Mouse (Mus musculus) CH12.LX (cell line): ENCODE measurements around the gene Gng3. TPM values are rescaled to one million over a fixed set of nuclear protein-coding genes. Genes with fewer than 3 reads are reported as not detected.
A peak's percentile ranks its signal among the peaks of the same experiment; 100 is the strongest.

Source experiments
- DNase-seq: peaks from one replicate; pipeline ENCODE4 v3.0.0-alpha.2; 2013; ENCODE audit errors: extremely low read depth
- H3K27ac ChIP-seq: 2 replicates; pipeline ENCODE4 v1.5.1; 2012; ENCODE audit warnings: low read depth, mild to moderate bottlenecking, control low read depth, moderate library complexity; ENCODE audit not compliant: insufficient read depth
- H3K27me3 ChIP-seq: replicated peaks from 2 replicates; pipeline ENCODE3; 2012; ENCODE audit warnings: inconsistent platforms
- H3K36me3 ChIP-seq, 2 experiments: replicated peaks in 1 of 2; 2 replicates each; pipeline versions ENCODE3 to v1.6.1; 2012; ENCODE audit warnings: inconsistent platforms in 1 of 2, low read length in 1 of 2, mild to moderate bottlenecking in 1 of 2, mixed read lengths in 1 of 2, moderate library complexity in 1 of 2; ENCODE audit not compliant: control insufficient read depth in 1 of 2, insufficient read depth in 1 of 2
- H3K4me1 ChIP-seq, 2 experiments: 2 replicates each; pipeline ENCODE4 v1.6.1; 2012; ENCODE audit warnings: inconsistent platforms in 1 of 2, moderate library complexity in 1 of 2; ENCODE audit not compliant: insufficient read depth in 2 of 2, control insufficient read depth in 1 of 2
- H3K4me2 ChIP-seq: 2 replicates; pipeline ENCODE4 v1.6.1; 2012; ENCODE audit warnings: low read depth, mild to moderate bottlenecking, control low read depth; ENCODE audit not compliant: poor library complexity, insufficient read depth, severe bottlenecking
- H3K4me3 ChIP-seq, 3 experiments: fragments of 150-350 bp in 1 of 3; sonication (generic) in 1 of 3; replicated peaks in 1 of 3; 2 replicates each; pipeline versions ENCODE3 to v1.5.1; 2011 to 2012; ENCODE audit warnings: low read depth in 2 of 3, low read length in 2 of 3, mild to moderate bottlenecking in 2 of 3, moderate library complexity in 2 of 3, control low read depth in 1 of 3, improper control_type of control experiment in 1 of 3, inconsistent platforms in 1 of 3, mixed read lengths in 1 of 3; ENCODE audit not compliant: poor library complexity in 1 of 3
- H3K79me2 ChIP-seq: replicated peaks from 2 replicates; pipeline ENCODE4 v1.6.1; 2012; ENCODE audit warnings: mild to moderate bottlenecking, moderate library complexity; ENCODE audit not compliant: control insufficient read depth, poor library complexity, insufficient read depth, severe bottlenecking; ENCODE audit errors: extremely low read depth
- H3K9ac ChIP-seq: 2 replicates; pipeline ENCODE4 v1.6.1; 2012; ENCODE audit warnings: low read depth, mild to moderate bottlenecking, control low read depth, moderate library complexity; ENCODE audit not compliant: insufficient read depth
- H3K9me3 ChIP-seq: replicated peaks from 2 replicates; pipeline ENCODE3; 2012; ENCODE audit warnings: low read length, inconsistent platforms, mixed read lengths
- CHD1 ChIP-seq: IDR thresholded peaks from 2 replicates; pipeline ENCODE4 v1.6.1; 2012; ENCODE audit warnings: low read depth, low read length, improper control_type of control experiment, inconsistent platforms
- CHD2 ChIP-seq: IDR thresholded peaks from 2 replicates; pipeline ENCODE4 v1.6.1; 2011; ENCODE audit warnings: low read length, improper control_type of control experiment
- CTCF ChIP-seq, 2 experiments: IDR thresholded peaks in 1 of 2; conservative IDR thresholded peaks in 1 of 2; 2 replicates each; pipeline ENCODE4 v1.5.1; 2011 to 2012; ENCODE audit warnings: low read depth in 2 of 2, low read length in 2 of 2, improper control_type of control experiment in 1 of 2, inconsistent platforms in 1 of 2, mild to moderate bottlenecking in 1 of 2, moderate library complexity in 1 of 2
- E2F4 ChIP-seq: IDR thresholded peaks from 2 replicates; pipeline ENCODE4 v1.6.1; 2011; ENCODE audit warnings: low read depth, low read length, improper control_type of control experiment; ENCODE audit not compliant: insufficient replicate concordance
- ELF1 ChIP-seq: IDR thresholded peaks from 2 replicates; pipeline ENCODE4 v1.6.1; 2014; ENCODE audit warnings: low read depth, mild to moderate bottlenecking, inconsistent platforms, low read length, improper control_type of control experiment
- EP300 ChIP-seq: IDR thresholded peaks from 2 replicates; pipeline ENCODE4 v1.6.1; 2011; ENCODE audit warnings: low read length, improper control_type of control experiment
- ETS1 ChIP-seq: conservative IDR thresholded peaks from 2 replicates; pipeline ENCODE4 v1.6.1; 2012; ENCODE audit warnings: low read depth, mild to moderate bottlenecking, inconsistent platforms, low read length, improper control_type of control experiment, moderate library complexity
- HCFC1 ChIP-seq: IDR thresholded peaks from 2 replicates; pipeline ENCODE4 v1.6.1; 2012; ENCODE audit warnings: low read depth, mild to moderate bottlenecking, inconsistent platforms, low read length, improper control_type of control experiment
- IRF4 ChIP-seq: IDR thresholded peaks from 2 replicates; pipeline ENCODE4 v1.6.1; 2014; ENCODE audit warnings: low read depth, mild to moderate bottlenecking, inconsistent platforms, low read length, improper control_type of control experiment
- KAT2A ChIP-seq: IDR thresholded peaks from 2 replicates; pipeline ENCODE4 v1.6.1; 2012; ENCODE audit warnings: low read length, improper control_type of control experiment, inconsistent platforms; ENCODE audit not compliant: insufficient replicate concordance
- MAFK ChIP-seq: IDR thresholded peaks from 2 replicates; pipeline ENCODE4 v1.6.1; 2011; ENCODE audit warnings: low read length, improper control_type of control experiment; ENCODE audit not compliant: insufficient replicate concordance
- MAX ChIP-seq: IDR thresholded peaks from 2 replicates; pipeline ENCODE4 v1.6.1; 2011; ENCODE audit warnings: low read length, improper control_type of control experiment
- MAZ ChIP-seq: IDR thresholded peaks from 2 replicates; pipeline ENCODE4 v1.6.1; 2012; ENCODE audit warnings: low read depth, mild to moderate bottlenecking, inconsistent platforms, low read length, improper control_type of control experiment, moderate library complexity
- MEF2A ChIP-seq: IDR thresholded peaks from 2 replicates; pipeline ENCODE4 v1.6.1; 2014; ENCODE audit warnings: low read depth, mild to moderate bottlenecking, inconsistent platforms, low read length, improper control_type of control experiment, borderline replicate concordance
- MXI1 ChIP-seq: IDR thresholded peaks from 2 replicates; pipeline ENCODE4 v1.6.1; 2011; ENCODE audit warnings: mild to moderate bottlenecking, low read depth, low read length, improper control_type of control experiment
- MYC ChIP-seq: IDR thresholded peaks from 2 replicates; pipeline ENCODE4 v1.6.1; 2011; ENCODE audit warnings: low read depth, mild to moderate bottlenecking, improper control_type of control experiment, low read length
- NELFE ChIP-seq: IDR thresholded peaks from 2 replicates; pipeline ENCODE4 v1.6.1; 2011; ENCODE audit warnings: low read depth, low read length, improper control_type of control experiment
- NRF1 ChIP-seq: IDR thresholded peaks from 2 replicates; pipeline ENCODE4 v1.6.1; 2014; ENCODE audit warnings: low read depth, mild to moderate bottlenecking, inconsistent platforms, low read length, improper control_type of control experiment, moderate library complexity
- POLR2A ChIP-seq: IDR thresholded peaks from 2 replicates; pipeline ENCODE4 v1.6.1; 2011; ENCODE audit warnings: low read depth, mild to moderate bottlenecking, improper control_type of control experiment, low read length
- POLR2AphosphoS2 ChIP-seq: IDR thresholded peaks from 2 replicates; pipeline ENCODE4 v1.6.1; 2011; ENCODE audit warnings: low read depth, low read length, improper control_type of control experiment
- RCOR1 ChIP-seq: conservative IDR thresholded peaks from 2 replicates; pipeline ENCODE4 v1.6.1; 2012; ENCODE audit warnings: low read depth, mild to moderate bottlenecking, inconsistent platforms, low read length, improper control_type of control experiment
- SIN3A ChIP-seq: IDR thresholded peaks from 2 replicates; pipeline ENCODE4 v1.6.1; 2012; ENCODE audit warnings: low read length, improper control_type of control experiment, inconsistent platforms
- SMC3 ChIP-seq: IDR thresholded peaks from 2 replicates; pipeline ENCODE4 v1.6.1; 2011; ENCODE audit warnings: low read depth, low read length, improper control_type of control experiment
- TBP ChIP-seq: conservative IDR thresholded peaks from 2 replicates; pipeline ENCODE4 v1.6.1; 2011; ENCODE audit warnings: low read depth, low read length, improper control_type of control experiment
- TCF12 ChIP-seq: IDR thresholded peaks from 2 replicates; pipeline ENCODE4 v1.6.1; 2014; ENCODE audit warnings: low read depth, mild to moderate bottlenecking, inconsistent platforms, low read length, improper control_type of control experiment
- USF1 ChIP-seq: IDR thresholded peaks from 2 replicates; pipeline ENCODE4 v1.6.1; 2014; ENCODE audit warnings: low read depth, mild to moderate bottlenecking, inconsistent platforms, low read length, improper control_type of control experiment
- ZKSCAN1 ChIP-seq: IDR thresholded peaks from 2 replicates; pipeline ENCODE4 v1.6.1; 2012; ENCODE audit warnings: low read depth, inconsistent platforms, low read length, improper control_type of control experiment, borderline replicate concordance
- ZMIZ1 ChIP-seq: IDR thresholded peaks from 2 replicates; pipeline ENCODE4 v1.6.1; 2012; ENCODE audit warnings: low read depth, mild to moderate bottlenecking, inconsistent platforms, low read length, improper control_type of control experiment
- dilution Hi-C: fragments of 300-500 bp; cut with MboI; formaldehyde crosslinking; loops from 2 replicates; pipeline ENCODE4 v1.14.3; 2020; ENCODE audit warnings: low sequenced_read_pairs; ENCODE audit not compliant: extremely low pct_unique_long_range_greater_than_20kb, extremely low pct_ligation_motif_present
- in situ Hi-C: fragments of 300-500 bp; cut with MboI; formaldehyde crosslinking; loops from 3 replicates; pipeline ENCODE4 v1.14.3; 2019; ENCODE audit warnings: low sequenced_read_pairs, low pct_ligation_motif_present, low pct_unique_long_range_greater_than_20kb, mixed read lengths
- polyA plus RNA-seq: library from polyadenylated mRNA; unstranded; fragments of >175 nt; gene quantifications from 2 replicates; pipeline ENCODE4 v1.2.1, GENCODE M21; 2012; ENCODE audit warnings: low read depth; ENCODE audit not compliant: insufficient read length
- total RNA-seq, 2 experiments: library from RNA; depleted of rRNA; stranded (reverse); fragments of 300-350 nt in 1 of 2; fragments of >200 nt in 1 of 2; gene quantifications; 2 replicates each; pipeline ENCODE4 v1.2.3; 2012 to 2014

Gng3 gene
- total and polyA plus RNA-seq, 3 experiments: 0.56 to 10.3 (median 6.1) TPM

DNA sequence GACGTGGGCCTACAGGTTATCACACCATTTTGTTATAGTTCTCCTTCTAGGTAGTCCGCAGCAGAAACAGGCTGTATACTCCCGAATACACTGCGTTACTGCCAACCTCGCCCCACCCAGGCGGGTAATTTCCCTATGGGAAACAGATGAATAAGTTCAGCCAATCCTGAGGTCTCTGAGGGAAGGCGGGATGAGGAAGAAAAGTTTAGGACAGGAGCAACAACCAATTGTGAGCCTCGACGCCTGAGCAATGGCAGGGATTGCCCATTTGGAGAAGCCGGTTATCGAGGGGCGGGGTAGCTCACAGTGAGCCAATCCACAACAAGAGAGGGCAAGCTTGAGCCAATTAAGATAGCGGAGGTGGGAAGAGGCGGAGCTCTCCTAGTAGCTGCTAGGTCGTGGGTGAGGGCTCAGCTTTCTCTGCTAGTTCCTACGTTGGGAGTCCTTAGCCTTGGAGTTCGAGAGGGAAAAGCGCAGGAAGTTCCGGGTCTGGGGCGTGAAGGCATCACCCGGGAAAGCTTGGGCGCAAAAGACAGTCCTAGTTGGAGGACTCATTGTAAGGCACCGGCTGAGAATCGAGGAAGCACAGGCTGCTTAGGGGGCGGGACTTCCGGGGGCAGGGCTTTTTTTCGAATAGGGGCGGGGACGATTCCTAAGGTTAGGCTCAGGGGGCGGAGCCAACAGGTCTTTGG lies 36.7 kb downstream of the Gng3 start, which contains the start of gene Zbtb3:
Gene Zbtb3 (plus strand): TSS at position 426 of the 692 bp plus-strand sequence.
- in situ Hi-C loops: no loop called here
- Histone ChIP-seq H3K27me3 (no peaks in the 10 kb centered on the region), H3K4me2 (peak within 1 kb of the TSS; percentile 88), H3K9me3 (no peaks in the 10 kb centered on the region), H3K4me3 (peak within 1 kb of the TSS; percentile 64 to 89 (median 82)), H3K79me2 (peaks cover 11% of the 10 kb centered on the region), H3K9ac (peak within 1 kb of the TSS; percentile 73), H3K36me3 (peaks cover 12 to 27% of the 10 kb centered on the region in 2 experiments), H3K27ac (peak within 1 kb of the TSS; percentile 63), H3K4me1 (peaks cover 8 to 49% of the 10 kb centered on the region in 2 experiments)
- dilution Hi-C loops: no loop called here
- TF ChIP-seq POLR2A (peak; percentile 67), CTCF (conservative IDR thresholded peaks at IDR 0.05 in 1 of 2, IDR thresholded peaks at IDR 0.05 in 1 of 2; ENCODE audit: low read depth in 2 of 2, low read length in 2 of 2) (no peak), MEF2A (peak; percentile 39; the same call in 1 of the 2 replicates), MYC (no peak), ZKSCAN1 (no peak), CHD2 (peak; percentile 94), POLR2AphosphoS2 (peak; percentile 76; the same call in 1 of the 2 replicates), MAZ (peak; percentile 57; the same call in 1 of the 2 replicates), HCFC1 (peak; percentile 71), ETS1 (peak; percentile 37; the same call in 1 of the 2 replicates), MXI1 (peak; percentile 72; the same call in 1 of the 2 replicates), SMC3 (no peak), CHD1 (no peak), IRF4 (0 out of 2 replicates have a peak, but pooled peaks have one; percentile 31), RCOR1 (0 out of 2 replicates have a peak, but pooled peaks have one; percentile 24), USF1 (no peak), E2F4 (peak; percentile 87; the same call in 1 of the 2 replicates), TBP (peak; percentile 80; the same call in 1 of the 2 replicates), KAT2A (peak; percentile 76; the same call in 1 of the 2 replicates), SIN3A (peak; percentile 81), NELFE (peak; percentile 91), ZMIZ1 (0 out of 2 replicates have a peak, but pooled peaks have one; percentile 64), MAX (peak; percentile 70), NRF1 (peak; percentile 41; the same call in 1 of the 2 replicates), ELF1 (peak; percentile 65), TCF12 (0 out of 2 replicates have a peak, but pooled peaks have one; percentile 25), EP300 (peak; percentile 1; the same call in 1 of the 2 replicates), MAFK (0 out of 2 replicates have a peak, but pooled peaks have one; percentile 32)
- DNase-seq: peak; percentile 99
